Mouse (Mus musculus): Measurements from ENCODE around the gene Nrgn. TPM values are rescaled to one million over a fixed set of nuclear protein-coding genes. Genes with fewer than 3 reads are reported as not detected.

Gene Nrgn
- total and polyA plus RNA-seq, 2 experiments from 2014 or later, result 76.2 to 176 TPM

DNA sequence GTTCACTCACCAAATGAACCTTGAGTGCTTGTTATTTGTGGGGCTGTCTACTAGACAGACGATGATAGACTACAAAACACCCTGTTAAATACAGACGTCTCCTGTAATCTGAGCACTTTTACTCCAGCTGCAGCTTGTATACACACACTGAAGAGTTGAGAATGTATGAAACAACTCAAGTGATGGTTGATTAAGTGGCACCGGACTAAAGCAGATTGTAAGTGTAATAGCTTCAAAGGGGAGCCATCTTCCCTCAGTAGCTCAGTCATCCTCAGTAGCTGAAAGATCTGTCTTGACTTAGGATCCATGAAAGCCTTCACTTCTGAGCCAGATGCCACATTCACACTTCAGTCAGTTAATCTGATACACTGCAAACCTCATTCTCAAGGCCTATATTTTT, 56.9 kb downstream of the Nrgn start:
- no peaks in the 10 kb centered on the region; the same call in 1 of the 2 replicates for H3K36me3 ChIP-seq (ENCODE audit: insufficient read depth)
- WGBS, result 56% methylated on average over 3 of the region's 3 CpGs
- H3K4me2 ChIP-seq (ENCODE audit: low read depth), result no peak overlapping the region
- no peak overlapping the region for H3K4me3 ChIP-seq (ENCODE audit: low read depth, low read length)
- no peak for DNase-seq
- H3K27me3 ChIP-seq (ENCODE audit: insufficient read depth, low read length), result no peaks in the 10 kb centered on the region
- no peak for ATAC-seq
- H3K27ac ChIP-seq (ENCODE audit: low read depth, low read length), result no peak overlapping the region
- peaks cover 7% of the 10 kb centered on the region; the same call in 1 of the 2 replicates for H3K4me1 ChIP-seq (ENCODE audit: insufficient read depth)
- no peak for TF ChIP-seq CTCF (IDR thresholded peaks at IDR 0.05; ENCODE audit: low read depth)
- no peak overlapping the region for H3K9ac ChIP-seq
- no peaks in the 10 kb centered on the region for H3K9me3 ChIP-seq (ENCODE audit: low read length)

Other genes with a start within 250 kb of the Nrgn start
- gene Ccdc15, start 204.5 kb downstream of the Nrgn start, total RNA-seq (2014; rRNA removed), result 6.3 and 8.7 TPM in 2 replicates
- 4.2 and 7.8 TPM in 2 replicates for gene Ccdc15, start 204.5 kb downstream of the Nrgn start, polyA plus RNA-seq (2015; fragmentation: Nextera tagmentation; extraction: Ambion mirVana)
- 11.8 and 17.2 TPM in 2 replicates for gene Hepacam, start 185.6 kb downstream of the Nrgn start, total RNA-seq (2014; rRNA removed)
- 27.8 and 39.8 TPM in 2 replicates for gene Hepacam, start 185.6 kb downstream of the Nrgn start, polyA plus RNA-seq (2015; fragmentation: Nextera tagmentation; extraction: Ambion mirVana)
- 4.1 and 9.6 TPM in 2 replicates for gene Robo4, start 151.0 kb downstream of the Nrgn start, total RNA-seq (2014; rRNA removed)
- gene Robo4, start 151.0 kb downstream of the Nrgn start, polyA plus RNA-seq (2015; fragmentation: Nextera tagmentation; extraction: Ambion mirVana), result 3.1 and 3.3 TPM in 2 replicates
- 1.2 and 1.9 TPM in 2 replicates for gene Robo3, start 119.7 kb downstream of the Nrgn start, total RNA-seq (2014; rRNA removed)
- 0.48 and 1.5 TPM in 2 replicates for gene Robo3, start 119.7 kb downstream of the Nrgn start, polyA plus RNA-seq (2015; fragmentation: Nextera tagmentation; extraction: Ambion mirVana)
- 43.3 and 122 TPM in 2 replicates for gene Msantd2, start 63.6 kb downstream of the Nrgn start, total RNA-seq (2014; rRNA removed)
- 15.3 and 19.5 TPM in 2 replicates for gene Msantd2, start 63.6 kb downstream of the Nrgn start, polyA plus RNA-seq (2015; fragmentation: Nextera tagmentation; extraction: Ambion mirVana)
- gene Esam, start 24.8 kb downstream of the Nrgn start, total RNA-seq (2014; rRNA removed), result 29.0 and 144 TPM in 2 replicates
- gene Esam, start 24.8 kb downstream of the Nrgn start, polyA plus RNA-seq (2015; fragmentation: Nextera tagmentation; extraction: Ambion mirVana), result 36.3 and 37.3 TPM in 2 replicates
- 2.4 and 2.5 TPM in 2 replicates for gene Vsig2, start 13.6 kb downstream of the Nrgn start, total RNA-seq (2014; rRNA removed)
- 1.2 and 1.3 TPM in 2 replicates for gene Vsig2, start 13.6 kb downstream of the Nrgn start, polyA plus RNA-seq (2015; fragmentation: Nextera tagmentation; extraction: Ambion mirVana)
- gene Siae, start 2.8 kb upstream of the Nrgn start, total RNA-seq (2014; rRNA removed), result 9.2 and 13.8 TPM in 2 replicates
- 8.9 and 13.7 TPM in 2 replicates for gene Siae, start 2.8 kb upstream of the Nrgn start, polyA plus RNA-seq (2015; fragmentation: Nextera tagmentation; extraction: Ambion mirVana)
- 2.4 and 5.3 TPM in 2 replicates for gene Spa17, start 60.8 kb upstream of the Nrgn start, total RNA-seq (2014; rRNA removed)
- gene Spa17, start 60.8 kb upstream of the Nrgn start, polyA plus RNA-seq (2015; fragmentation: Nextera tagmentation; extraction: Ambion mirVana), result 10.2 and 10.8 TPM in 2 replicates
- 63.5 and 72.6 TPM in 2 replicates for gene Tbrg1, start 104.4 kb upstream of the Nrgn start, total RNA-seq (2014; rRNA removed)
- gene Tbrg1, start 104.4 kb upstream of the Nrgn start, polyA plus RNA-seq (2015; fragmentation: Nextera tagmentation; extraction: Ambion mirVana), result 84.3 and 97.0 TPM in 2 replicates
- 0.08 and 1.8 TPM in 2 replicates for gene Panx3, start 116.3 kb upstream of the Nrgn start, total RNA-seq (2014; rRNA removed)
- not detected in 2 replicates for gene Panx3, start 116.3 kb upstream of the Nrgn start, polyA plus RNA-seq (2015; fragmentation: Nextera tagmentation; extraction: Ambion mirVana)
- not detected in 2 replicates for gene Olfr160, start 163.3 kb upstream of the Nrgn start, total RNA-seq (2014; rRNA removed)
- gene Olfr160, start 163.3 kb upstream of the Nrgn start, polyA plus RNA-seq (2015; fragmentation: Nextera tagmentation; extraction: Ambion mirVana), result not detected in 2 replicates
- gene Olfr874, start 192.2 kb upstream of the Nrgn start, total RNA-seq (2014; rRNA removed), result not detected in 2 replicates
- not detected in 2 replicates for gene Olfr874, start 192.2 kb upstream of the Nrgn start, polyA plus RNA-seq (2015; fragmentation: Nextera tagmentation; extraction: Ambion mirVana)
- not detected in 2 replicates for gene Olfr875, start 219.0 kb upstream of the Nrgn start, total RNA-seq (2014; rRNA removed)
- gene Olfr875, start 219.0 kb upstream of the Nrgn start, polyA plus RNA-seq (2015; fragmentation: Nextera tagmentation; extraction: Ambion mirVana), result 0.16 TPM in 1 of 2 replicates, not detected in the other